Mouse (Mus musculus) 416B (cell line): ENCODE results near the gene Txndc11.
"Not testable (repeated sequence)": the region's sequence is repeated elsewhere in the genome, so short reads cannot be mapped to it uniquely, and the experiment has no call there.

Source experiments
- DNase-seq: peaks from one replicate; pipeline ENCODE4 v3.0.0; 2011; ENCODE audit warnings: low read depth

Txndc11 gene

DNA sequence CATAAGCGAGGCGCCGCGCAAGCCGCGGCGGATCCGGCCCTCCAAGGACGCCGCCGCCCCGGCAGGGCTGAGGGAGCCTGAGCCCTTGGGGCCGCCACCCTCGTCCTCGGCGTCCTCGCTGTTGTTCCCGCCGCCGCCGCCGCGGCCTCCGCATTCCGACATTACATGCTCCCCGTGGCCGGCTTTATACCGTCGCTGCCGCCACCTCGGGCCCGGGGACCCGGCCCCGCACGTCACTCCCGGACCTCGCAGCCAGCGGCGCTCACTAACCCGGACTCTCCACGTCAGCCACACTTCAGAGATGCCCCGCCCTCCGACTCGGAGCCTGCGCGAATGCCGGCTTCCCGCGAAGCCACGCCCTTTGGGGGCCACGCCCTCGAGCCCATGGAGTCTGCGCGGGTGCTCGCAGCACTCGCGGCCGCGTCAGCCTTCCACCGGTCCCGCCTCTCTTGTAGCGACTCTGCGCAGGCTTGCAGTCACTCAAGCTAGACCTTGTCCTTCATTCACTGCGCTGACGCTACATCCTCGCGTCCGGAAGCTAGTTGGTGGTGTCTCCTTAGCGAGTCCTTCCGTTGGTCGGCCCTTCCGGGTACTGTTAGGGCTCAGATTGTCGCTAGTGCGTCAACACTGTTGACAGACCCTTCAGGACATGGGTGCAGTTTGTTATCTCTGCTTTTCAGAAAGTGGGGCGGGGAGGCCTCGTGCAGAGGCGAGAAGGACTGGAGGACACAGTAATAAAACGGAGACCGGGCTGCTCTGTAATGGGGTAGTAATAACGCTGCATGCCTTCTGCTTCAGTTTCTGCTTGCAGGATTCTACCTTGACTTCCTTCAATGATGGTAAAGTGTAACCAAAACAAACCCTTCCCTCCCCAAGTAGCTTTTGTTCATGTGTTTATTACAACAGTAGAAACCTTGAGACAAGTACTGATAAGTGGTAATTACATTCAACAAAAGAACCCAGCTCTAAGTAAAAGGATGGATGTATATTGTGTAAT is at the start of gene Txndc11:
Gene Txndc11, minus strand, starts transcription at position 303 of the 997 bp plus-strand sequence.
- DNase-seq, result peak; percentile 98

DNA sequence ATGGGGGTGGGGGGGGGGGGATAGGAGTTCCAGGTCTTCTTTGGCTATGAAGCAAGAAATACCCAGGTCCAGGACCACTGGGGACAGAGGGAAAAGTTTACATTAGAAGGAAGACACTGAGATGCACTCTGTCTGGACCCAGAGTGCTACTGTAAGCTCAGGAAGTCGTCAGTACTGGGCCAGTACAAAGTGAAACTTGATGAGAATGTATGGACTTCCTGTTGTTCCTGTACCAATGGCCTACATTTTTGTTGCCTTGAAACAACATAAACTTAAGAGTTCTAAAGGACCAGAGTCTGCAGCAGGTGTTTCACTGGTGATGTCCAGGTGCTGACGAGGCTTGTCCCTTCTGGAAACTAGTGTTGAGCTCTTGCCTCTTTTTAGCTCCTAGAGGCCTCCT is 43.0 kb upstream of the Txndc11 start:
- no peak for DNase-seq

DNA sequence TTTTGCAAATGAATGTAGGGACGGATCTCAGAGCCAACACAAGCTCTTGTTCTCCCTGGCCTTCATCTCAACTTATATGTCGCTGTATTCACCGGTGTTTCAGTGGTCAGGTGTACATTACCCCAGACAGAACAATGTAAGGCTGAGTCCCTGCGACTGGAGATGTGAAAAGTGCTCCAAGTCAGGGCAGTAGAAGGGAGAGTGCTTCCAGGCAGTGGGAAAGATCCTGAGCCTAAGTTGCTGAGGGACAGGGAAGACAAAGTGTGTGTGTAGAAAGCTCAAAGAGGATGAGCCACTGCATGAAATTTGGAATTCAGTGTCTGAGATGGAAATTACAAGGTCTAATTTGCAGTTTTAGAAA is 42.4 kb upstream of the Txndc11 start:
- DNase-seq, result no peak

DNA sequence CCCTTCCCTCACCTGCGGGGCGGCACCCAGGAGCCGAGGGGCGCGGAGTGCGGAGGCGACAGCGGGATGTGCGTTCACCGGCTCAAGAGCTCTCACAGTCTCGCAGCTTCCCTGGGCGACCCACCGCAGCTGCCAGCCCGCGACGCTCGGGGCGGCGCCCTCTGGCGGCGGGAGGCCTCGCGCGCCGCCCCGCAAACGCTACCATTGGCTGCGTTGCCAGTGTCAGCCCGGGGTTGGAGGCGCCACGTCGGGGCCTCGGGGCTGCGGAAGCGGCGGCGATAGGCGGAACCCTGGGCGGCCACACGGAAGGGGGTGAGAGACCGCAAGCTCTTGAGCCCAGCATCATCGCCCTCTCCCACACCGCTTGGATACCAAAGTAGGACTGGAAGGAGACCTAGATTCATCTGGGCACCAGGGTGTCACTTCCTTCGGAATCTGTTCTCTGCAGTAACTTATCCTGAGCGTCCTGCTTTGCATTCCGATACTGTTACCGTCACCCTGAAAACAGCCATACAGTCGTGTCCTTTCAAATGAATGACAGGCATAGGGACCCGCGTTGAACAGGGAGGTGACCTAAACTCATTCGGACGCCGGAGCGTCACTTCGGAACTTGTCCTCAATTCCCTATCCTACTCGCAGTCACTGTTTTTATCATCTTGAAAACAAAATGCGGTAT is 41.9 kb upstream of the Txndc11 start, which contains the start of gene Zc3h7a:
Gene Zc3h7a, minus strand, starts transcription at position 186 of the 676 bp plus-strand sequence.
- peak; percentile 89 for DNase-seq

DNA sequence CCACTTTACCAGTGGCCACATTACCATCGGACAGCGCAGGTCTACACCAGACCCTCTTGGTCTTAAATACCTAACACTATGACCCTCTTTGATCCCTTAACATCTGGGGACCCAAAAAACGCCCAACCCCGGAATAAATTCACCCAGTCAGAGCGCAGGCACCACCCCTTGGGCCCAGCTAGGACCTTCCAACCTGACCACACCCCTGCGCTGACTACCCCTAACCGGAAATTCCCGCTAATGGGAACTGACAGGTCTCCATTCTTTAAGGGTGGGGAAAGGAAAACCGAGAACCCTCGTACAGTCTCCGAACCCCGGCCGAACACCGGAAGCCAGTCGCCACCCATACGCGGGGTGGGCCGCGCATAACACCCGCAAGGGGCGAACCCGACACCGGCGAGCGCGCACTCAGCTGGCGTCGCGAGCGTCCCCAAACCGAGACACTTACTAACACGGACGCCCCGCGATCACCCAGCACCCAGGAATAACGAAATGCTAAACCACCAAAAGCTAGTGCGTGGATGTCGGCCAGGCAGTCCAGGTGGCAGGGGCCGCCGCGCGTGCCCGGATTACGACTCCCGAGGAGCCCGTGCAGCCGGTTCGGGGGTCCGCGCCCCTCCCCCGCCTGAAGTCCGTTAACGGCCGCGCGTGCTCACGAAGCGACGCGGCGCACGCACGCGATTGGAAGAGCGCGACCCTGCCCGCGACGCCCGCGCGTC is 41.2 kb upstream of the Txndc11 start:
- peak; percentile 88 for DNase-seq

DNA sequence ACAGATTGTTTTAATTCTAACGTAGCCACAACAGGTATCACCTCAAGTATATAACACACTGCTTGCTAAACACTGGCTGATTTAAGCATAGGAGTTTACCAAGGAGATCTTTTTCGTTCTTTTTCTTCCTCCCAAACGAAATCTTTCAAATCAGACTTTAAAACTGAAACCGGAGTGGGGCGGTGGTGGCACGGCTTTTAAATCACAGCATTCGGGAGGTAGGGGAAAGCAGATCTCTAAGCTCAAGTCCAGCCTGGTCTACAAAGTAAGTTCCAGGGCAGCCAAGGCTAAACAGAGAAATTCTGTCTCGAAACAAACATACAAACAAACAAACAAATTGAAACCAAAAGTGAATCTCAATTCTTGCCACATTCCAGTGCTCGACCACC is 40.6 kb upstream of the Txndc11 start:
- DNase-seq, result no peak

DNA sequence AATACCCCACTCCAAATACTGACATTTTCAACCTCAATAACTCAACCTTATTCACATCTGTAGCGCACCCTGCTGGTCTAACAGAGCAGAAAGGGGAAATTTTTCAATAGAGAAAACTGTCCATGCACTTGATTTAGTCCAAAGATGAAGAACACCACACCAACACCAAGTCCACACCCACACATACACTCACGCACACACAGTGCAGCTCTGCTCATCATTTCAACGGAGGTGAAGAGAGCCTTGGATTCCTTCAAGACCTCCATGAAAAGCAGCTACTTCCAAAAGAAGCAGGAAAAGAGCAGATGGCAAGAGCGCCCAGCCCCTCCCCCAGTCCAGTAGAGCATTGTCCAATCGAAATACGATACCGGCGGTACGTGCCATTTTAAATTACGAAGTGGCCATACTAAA is 40.2 kb upstream of the Txndc11 start:
- peak; percentile 89 for DNase-seq

DNA sequence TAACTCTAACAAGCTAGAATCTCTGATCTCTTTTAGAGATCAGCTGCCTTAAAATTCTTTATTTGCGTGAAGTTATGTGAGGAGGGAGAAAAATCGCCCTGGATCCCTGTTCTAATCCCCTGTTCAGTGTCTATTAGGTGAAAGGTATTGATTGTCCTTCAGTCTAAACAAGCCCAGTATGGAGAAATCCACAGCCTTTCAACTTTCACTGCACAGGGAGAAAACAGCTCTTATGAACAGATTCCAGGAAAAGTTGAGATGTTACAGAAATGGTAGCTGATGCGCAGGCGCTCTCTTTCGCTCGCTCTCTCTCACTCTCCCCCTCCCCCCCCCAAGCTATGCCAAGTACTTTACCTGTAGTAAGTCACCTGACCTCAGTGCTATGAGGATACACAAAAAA is 37.2 kb upstream of the Txndc11 start:
- no peak for DNase-seq

DNA sequence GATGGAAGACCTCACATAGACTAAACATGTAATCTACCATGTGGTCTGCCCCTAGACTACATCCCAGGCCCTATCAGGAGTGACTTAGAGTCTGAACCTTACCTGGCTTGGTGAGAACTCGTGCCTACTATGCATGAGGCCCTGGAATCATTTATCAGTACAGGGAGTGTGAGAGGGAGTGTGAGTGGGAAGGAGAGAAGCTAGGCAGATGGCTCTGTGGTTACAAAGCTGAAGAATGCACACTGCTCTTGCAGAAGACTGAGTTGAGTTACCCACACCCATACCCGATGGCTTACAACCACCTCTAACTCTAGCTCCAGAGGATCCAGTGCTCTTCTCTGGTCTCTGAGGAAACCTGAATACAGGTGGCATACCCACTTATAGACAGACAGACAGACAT is 32.0 kb upstream of the Txndc11 start:
- DNase-seq, result no peak

DNA sequence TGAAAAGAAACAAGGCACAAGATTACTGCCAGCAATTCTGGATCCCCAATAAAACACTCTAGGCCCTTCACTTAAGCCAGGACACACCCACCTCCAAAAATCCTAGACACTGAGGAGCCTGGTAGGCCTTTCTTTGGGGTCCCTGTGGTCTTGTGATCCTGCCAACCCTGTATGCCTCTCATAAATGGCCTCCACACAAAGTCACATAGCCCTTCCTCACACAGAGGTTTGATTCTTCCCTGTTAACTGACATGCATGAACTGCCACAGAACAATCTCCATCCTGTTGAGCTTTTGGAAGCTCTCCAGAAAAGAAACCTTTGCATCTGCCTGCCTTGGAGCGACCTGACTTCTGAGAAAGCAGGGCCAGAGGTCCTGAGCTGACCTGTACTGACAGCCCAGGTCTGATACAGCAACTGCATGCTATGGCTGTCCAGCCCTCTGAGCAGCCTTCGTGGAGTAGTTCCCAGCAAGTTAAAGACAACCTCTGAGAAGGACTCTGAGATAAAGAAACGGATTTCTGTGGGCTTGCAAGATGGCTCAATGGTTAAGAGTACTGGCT is 30.3 kb upstream of the Txndc11 start:
- no peak for DNase-seq

DNA sequence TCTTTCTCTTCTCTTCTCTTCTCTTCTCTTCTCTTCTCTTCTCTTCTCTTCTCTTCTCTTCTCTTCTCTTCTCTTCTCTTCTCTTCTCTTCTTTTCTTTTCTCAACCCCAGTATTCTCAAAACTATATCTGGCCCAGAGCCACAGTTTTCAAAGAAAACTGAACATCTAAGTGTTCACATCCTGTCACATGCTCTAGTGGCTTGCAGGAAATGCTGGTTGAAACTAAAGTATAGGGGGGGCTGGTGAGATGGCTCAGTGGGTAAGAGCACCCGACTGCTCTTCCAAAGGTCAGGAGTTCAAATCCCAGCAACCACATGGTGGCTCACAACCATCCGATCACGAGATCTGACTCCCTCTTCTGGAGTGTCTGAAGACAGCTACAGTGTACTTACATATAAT is 23.3 kb upstream of the Txndc11 start:
- DNase-seq, result peak; percentile 59

DNA sequence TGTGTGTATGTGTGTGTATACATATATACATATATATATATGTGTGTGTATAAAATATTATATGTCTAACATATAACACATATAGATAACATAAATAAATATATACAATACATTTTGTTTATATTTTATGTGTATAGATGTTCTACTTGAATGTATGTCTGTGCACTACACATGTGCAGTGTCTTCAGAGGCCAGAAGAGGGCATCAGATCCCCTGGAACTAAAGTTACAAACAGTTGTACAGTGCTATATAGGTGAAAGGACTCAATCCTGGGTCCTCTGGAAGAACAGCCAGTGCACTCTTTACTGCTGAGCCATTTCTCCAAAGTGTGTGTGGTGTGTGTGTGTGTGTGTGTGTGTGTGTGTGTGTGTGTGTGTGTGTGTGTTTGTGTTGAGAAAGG is 20.1 kb upstream of the Txndc11 start:
- peak; percentile 27 for DNase-seq

DNA sequence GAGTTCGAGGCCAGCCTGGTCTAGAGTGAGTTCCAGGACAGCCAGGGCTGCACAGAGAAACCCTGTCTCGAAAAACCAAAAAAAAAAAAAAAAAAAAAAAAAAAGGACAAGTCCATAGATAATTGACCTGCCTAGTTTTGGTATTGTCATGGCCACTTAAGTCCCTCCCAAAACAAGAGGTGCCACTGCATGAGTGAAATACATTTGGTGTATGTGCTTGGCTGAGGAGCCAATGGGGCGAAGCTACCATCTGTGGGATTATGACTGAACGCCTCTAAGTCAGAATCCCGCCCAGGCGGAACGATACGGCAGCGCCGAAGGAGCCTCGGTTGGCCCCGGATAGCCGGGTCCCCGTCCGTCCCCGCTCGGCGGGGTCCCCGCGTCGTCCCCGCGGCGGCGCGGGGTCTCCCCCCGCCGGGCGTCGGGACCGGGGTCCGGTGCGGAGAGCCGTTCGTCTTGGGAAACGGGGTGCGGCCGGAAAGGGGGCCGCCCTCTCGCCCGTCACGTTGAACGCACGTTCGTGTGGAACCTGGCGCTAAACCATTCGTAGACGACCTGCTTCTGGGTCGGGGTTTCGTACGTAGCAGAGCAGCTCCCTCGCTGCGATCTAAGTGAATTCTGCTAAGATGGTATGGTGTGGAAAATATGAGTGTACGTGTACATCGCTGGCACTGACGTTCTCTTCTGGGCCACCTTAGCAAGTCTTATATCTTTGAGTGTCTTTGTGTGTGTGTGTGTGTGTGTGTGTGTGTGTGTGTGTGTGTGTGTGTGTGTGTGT is 9.4 kb upstream of the Txndc11 start:
- DNase-seq, result not testable (repeated sequence)

DNA sequence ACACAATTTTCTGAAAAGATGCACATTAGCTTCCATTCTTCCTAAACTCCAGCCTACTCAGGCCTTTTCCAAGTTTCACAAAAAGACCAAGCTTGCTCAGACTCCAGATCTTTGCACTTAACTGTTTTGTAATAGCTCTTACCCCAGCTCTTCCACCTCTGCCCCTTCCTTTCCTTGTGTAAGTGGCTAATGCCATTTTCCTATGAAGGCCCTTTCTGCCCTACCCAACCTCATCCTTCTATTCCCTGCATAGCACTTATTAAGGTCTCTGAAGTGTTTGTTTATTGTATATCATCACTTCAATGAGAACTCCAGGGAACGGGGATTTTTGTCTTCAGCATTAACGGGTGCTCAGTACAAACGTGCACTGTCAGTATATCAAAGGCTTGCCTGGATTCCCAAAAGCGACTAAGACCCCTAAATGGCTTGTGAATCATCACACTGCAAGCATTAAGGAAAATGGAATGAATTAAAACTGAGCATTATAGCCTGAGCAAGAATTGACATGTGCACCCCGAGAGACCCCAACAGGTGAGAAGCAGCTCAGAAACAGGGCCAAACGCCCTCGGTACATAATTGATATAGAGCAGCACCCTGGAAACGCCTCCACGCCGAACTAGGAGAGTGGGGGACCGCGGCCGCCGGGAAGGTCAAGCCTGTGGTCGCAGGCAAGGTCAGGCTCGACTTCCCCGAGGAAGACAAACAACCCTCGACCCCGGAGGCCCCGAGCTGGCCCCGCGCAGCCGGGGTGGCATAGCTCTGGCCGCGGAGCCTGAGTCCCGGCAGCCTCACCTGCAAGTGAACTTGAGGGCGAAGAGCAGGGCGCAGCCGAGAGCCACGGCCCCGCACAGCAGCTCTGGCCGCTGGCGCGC is 738 bp downstream of the Txndc11 start:
- DNase-seq, result peak; percentile 42

DNA sequence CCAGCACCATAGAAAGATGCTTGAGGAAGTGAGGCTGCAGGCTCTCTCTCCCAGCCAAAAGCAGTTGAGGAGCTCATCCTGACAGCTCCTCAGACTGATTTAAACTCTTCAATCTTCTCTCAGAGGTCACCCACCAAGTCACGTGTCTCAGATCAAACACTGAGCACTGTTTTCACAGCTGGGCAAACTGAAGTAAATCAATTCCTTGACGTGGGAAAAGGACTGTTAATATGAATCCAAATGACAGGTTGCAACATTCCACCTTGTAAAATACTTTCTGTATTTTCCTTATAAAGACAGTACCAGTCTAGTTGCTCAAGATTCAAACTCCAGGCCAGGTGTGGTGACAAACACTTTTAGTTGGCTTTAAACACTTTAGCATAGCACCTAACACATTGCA is 1.6 kb downstream of the Txndc11 start:
- DNase-seq, result peak; percentile 13

DNA sequence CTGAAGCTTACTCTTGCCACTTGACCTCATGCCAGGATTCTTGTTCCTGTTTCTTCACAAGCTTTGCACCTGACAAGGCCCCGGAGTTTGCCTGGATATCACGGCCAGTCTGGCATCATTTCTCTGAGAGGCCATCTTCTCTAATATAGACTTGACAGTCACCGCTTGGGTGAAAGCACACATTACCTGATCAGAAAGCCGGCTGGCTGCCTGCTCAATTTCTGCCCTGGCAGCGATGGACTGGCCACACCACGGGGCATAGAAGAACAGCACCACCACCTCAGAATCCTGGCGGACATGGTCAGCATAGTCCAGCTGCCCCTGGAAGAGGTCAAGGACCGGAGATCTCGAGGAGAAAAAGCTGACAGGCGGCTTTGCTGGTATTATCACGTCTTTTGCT is 6.1 kb downstream of the Txndc11 start:
- no peak for DNase-seq

DNA sequence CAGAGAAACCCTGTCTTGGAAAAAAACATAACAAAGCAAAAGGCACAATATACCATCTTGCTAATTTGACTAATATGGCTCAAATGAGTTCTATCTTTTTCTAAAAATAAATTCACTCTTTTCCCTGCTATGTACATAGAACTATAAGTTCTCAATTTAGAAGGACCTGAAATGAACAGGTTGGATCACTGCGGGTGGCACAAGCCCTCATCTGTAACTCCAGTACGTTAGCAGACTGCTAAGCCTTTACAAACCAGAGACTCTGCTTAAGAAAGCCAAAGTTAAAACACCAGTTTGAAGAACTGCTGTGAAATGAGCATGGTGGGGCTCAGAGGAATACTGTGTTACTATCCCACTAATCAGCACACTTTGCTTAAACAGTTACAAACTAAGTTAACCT is 9.1 kb downstream of the Txndc11 start:
- no peak for DNase-seq

DNA sequence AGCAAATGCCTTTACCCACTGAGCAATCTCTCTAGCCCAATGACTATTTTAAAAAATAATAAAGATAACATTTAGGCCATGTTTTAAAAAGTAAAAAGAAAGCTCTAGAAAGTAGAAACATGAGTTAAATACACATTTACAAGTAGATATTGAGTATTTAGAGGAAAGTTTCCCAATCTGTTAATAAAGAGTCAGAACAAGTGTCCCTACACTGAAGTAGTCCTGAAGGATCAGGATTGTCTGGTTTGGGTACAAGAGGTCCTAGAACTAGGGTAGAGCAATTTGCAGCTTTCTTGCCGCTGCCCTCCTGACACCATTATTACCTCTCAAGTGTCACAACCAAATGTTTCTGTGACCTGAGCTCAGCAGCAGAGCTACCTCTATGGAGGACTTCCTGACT is 10.3 kb downstream of the Txndc11 start:
- no peak for DNase-seq

DNA sequence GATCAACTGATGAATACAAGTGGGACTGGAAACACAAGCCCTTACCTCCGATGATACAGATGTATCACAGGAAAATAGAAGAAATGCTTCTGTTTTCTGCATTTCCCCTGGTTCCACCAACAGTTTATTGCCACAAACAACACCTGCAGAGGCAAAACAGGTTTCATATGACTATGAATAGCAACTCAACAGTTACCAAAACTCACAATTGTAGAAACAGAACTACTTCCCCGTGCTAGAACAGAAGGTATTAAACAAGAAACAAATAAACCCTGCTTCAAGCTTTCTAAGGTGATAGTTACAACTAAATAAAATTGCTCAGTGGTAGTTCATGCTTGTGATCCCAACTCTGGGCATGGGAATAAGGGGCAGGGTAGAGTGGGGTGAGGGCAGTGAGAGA is 11.8 kb downstream of the Txndc11 start:
- no peak for DNase-seq

DNA sequence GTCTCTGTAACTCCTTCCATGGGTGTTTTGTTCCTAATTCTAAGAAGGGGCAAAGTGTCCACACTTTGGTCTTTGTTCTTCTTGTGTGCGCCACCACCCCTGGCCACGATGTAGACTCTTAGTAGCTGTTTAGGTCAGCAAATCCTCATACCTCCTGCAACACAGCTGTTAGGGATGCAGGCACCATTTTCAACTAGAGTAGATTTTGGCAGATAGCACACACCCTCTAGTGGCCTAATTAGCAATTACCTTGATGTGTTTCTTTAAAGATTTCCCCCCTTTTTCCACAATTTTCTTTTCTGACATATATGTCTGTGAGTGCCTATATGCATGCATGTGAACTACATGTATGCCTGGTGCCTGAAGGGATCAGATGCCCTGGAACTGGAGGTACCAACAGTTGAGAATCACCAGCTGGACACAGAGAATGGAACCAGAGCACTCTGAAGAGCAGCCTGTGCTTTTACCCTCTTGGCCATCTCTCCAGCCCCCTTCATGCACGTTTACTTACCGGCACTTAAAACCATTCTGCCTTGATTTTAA is 25.2 kb downstream of the Txndc11 start:
- DNase-seq, result peak; percentile 52
